Mouse (Mus musculus) large intestine, adult 2 months (tissue): ENCODE results near the gene Fzd5. TPM values are rescaled to one million over a fixed set of nuclear protein-coding genes. Genes with fewer than 3 reads are reported as not detected.

ENCODE experiments used
- DNase-seq: peaks from one replicate; pipeline ENCODE4 v3.0.0-alpha.2; 2012; ENCODE audit warnings: low read depth, low spot score
- WGBS: fragments of 180-500 bp; shearing (Covaris S2); methylation state at CpG from one replicate; pipeline ENCODE4 v1.1.7; 2018; 5-methylcytosine and 5-hydroxymethylcytosine counted together
- polyA plus RNA-seq: library from polyadenylated mRNA; depleted of rRNA; stranded (reverse); fragments of >200 nt; gene quantifications from 2 replicates; pipeline ENCODE4 v1.2.3, GENCODE M21; 2012

Gene Fzd5
- polyA plus RNA-seq, 1 experiment: 36.4 TPM

- DNase-seq: no peak
- WGBS: 36% methylated on average over 58 of the region's 58 CpGs
These were observed 2.5 kb downstream of the Fzd5 start for GRCm38 (mm10) chr1:64734771-64735750.

- 75% methylated on average over 11 of the region's 11 CpGs for WGBS
- DNase-seq: no peak
These were observed 3.9 kb downstream of the Fzd5 start for GRCm38 (mm10) chr1:64733453-64734245.

- WGBS: 71% methylated on average over 7 of the region's 7 CpGs
- DNase-seq: no peak
These were observed 4.8 kb downstream of the Fzd5 start for GRCm38 (mm10) chr1:64732637-64733200.

GRCm38 (mm10) chr1:64732161-64732560 is 5.4 kb downstream of the Fzd5 start:
- no peak for DNase-seq
- 71% methylated on average over 10 of the region's 10 CpGs for whole genome bisulfite sequencing

- 71% methylated on average over 16 of the region's 16 CpGs for WGBS
These were observed 6.1 kb downstream of the Fzd5 start for GRCm38 (mm10) chr1:64731341-64732020.

GRCm38 (mm10) chr1:64730046-64730445 is 7.5 kb downstream of the Fzd5 start:
- DNase-seq: no peak
- WGBS: 79% methylated on average over 4 of the region's 4 CpGs

More at GRCm38 (mm10) chr1:64731341-64732020, 6.1 kb downstream of the Fzd5 start:
- no peak for DNase-seq

GRCm38 (mm10) chr1:64721034-64721587 is 16.4 kb downstream of the Fzd5 start:
- no peak for DNase-seq
- WGBS: 90% methylated on average over 10 of the region's 10 CpGs

- DNase-seq: no peak
These were observed 20.0 kb downstream of the Fzd5 start for GRCm38 (mm10) chr1:64717504-64717903.

GRCm38 (mm10) chr1:64716589-64717304 is 20.8 kb downstream of the Fzd5 start:
- DNase-seq: no peak
- 77% methylated on average over 7 of the region's 7 CpGs for WGBS

GRCm38 (mm10) chr1:64715458-64715857 is 22.1 kb downstream of the Fzd5 start:
- no peak for DNase-seq
- 71% methylated on average over 2 of the region's 2 CpGs for WGBS

- 81% methylated on average over 14 of the region's 14 CpGs for WGBS
- no peak for DNase-seq
These were observed 25.4 kb downstream of the Fzd5 start for GRCm38 (mm10) chr1:64712006-64712760.

- no peak for DNase-seq
- 10% methylated on average over 2 of the region's 2 CpGs for WGBS
These were observed 27.7 kb downstream of the Fzd5 start for GRCm38 (mm10) chr1:64709891-64710290.

- WGBS: 90% methylated on average over 2 of the region's 2 CpGs
- DNase-seq: no peak
These were observed 30.9 kb downstream of the Fzd5 start for GRCm38 (mm10) chr1:64706610-64707009.

GRCm38 (mm10) chr1:64705230-64705629 is 32.3 kb downstream of the Fzd5 start:
- DNase-seq: peak; percentile 50
- 33% methylated on average over 6 of the region's 6 CpGs for WGBS

GRCm38 (mm10) chr1:64701780-64702179 is 35.8 kb downstream of the Fzd5 start:
- no peak for DNase-seq

GRCm38 (mm10) chr1:64695156-64695555 is 42.4 kb downstream of the Fzd5 start:
- DNase-seq: no peak
- 93% methylated on average over 3 of the region's 3 CpGs for WGBS

More at GRCm38 (mm10) chr1:64701780-64702179, 35.8 kb downstream of the Fzd5 start:
- WGBS: 76% methylated on average over 3 of the region's 3 CpGs

- 5% methylated on average over 9 of the region's 9 CpGs for WGBS
- no peak for DNase-seq
These were observed 46.0 kb downstream of the Fzd5 start for GRCm38 (mm10) chr1:64691581-64691980.

GRCm38 (mm10) chr1:64691121-64691551 is 46.4 kb downstream of the Fzd5 start:
- WGBS: under 1% methylated on average over 55 of the region's 55 CpGs
- no peak for DNase-seq
